Mouse (Mus musculus) midbrain, embryonic 14.5 days (tissue): ENCODE measurements around the gene Taok3. TPM values are rescaled to one million over a fixed set of nuclear protein-coding genes. Genes with fewer than 3 reads are reported as not detected.
A peak's percentile ranks its signal among the peaks of the same experiment; 100 is the strongest.

Experiments
- ATAC-seq: fragments of 200-750 bp; cut with Nextera tagmentation; 2 replicates; pipeline ENCODE4 v1.8.0; 2017; ENCODE audit warnings: moderate number of reproducible peaks, moderate library complexity; ENCODE audit not compliant: low FRiP score, low TSS enrichment
- DNase-seq: peaks from one replicate; pipeline ENCODE4 v3.0.0-alpha.2; 2015
- H3K27ac ChIP-seq: fragments of 300-500 bp; sonication (generic); replicated peaks from 2 replicates; pipeline ENCODE4 v1.5.1; 2014; ENCODE audit warnings: mild to moderate bottlenecking, low read depth, low read length, moderate library complexity
- H3K27me3 ChIP-seq: fragments of 300-500 bp; sonication (generic); 2 replicates; pipeline ENCODE4 v1.6.1; 2014; ENCODE audit warnings: low read length, control low read depth, mixed read lengths; ENCODE audit not compliant: control insufficient read depth, insufficient read depth
- H3K36me3 ChIP-seq: fragments of 300-500 bp; sonication (generic); 2 replicates; pipeline ENCODE4 v1.6.1; 2014; ENCODE audit warnings: low read length, control low read depth; ENCODE audit not compliant: control insufficient read depth, insufficient read depth
- H3K4me1 ChIP-seq: fragments of 300-500 bp; sonication (generic); 2 replicates; pipeline ENCODE4 v1.6.1; 2014; ENCODE audit warnings: mild to moderate bottlenecking, antibody characterized with exemption, low read length, control low read depth; ENCODE audit not compliant: control insufficient read depth, insufficient read depth
- H3K4me2 ChIP-seq: fragments of 300-500 bp; sonication (generic); 2 replicates; pipeline ENCODE4 v1.6.1; 2014; ENCODE audit warnings: mild to moderate bottlenecking, low read length, moderate library complexity
- H3K4me3 ChIP-seq: fragments of 300-500 bp; sonication (generic); replicated peaks from 2 replicates; pipeline ENCODE4 v1.5.1; 2014; ENCODE audit warnings: low read depth, low read length
- H3K9ac ChIP-seq: fragments of 300-500 bp; sonication (generic); replicated peaks from 2 replicates; pipeline ENCODE4 v1.6.1; 2014; ENCODE audit warnings: mild to moderate bottlenecking, low read length, moderate library complexity
- H3K9me3 ChIP-seq: fragments of 300-500 bp; sonication (generic); 2 replicates; pipeline ENCODE4 v1.6.1; 2016; ENCODE audit warnings: low read length, control low read depth, mixed read lengths; ENCODE audit not compliant: control insufficient read depth
- whole genome bisulfite sequencing: fragments of 180-500 bp; shearing (Covaris S2); extraction: QIAGEN DNeasy Blood & Tissue Kit; methylation state at CpG from one replicate; pipeline ENCODE4 v1.1.7; 2014; 5-methylcytosine and 5-hydroxymethylcytosine counted together
- polyA plus RNA-seq: library from polyadenylated mRNA; unstranded; fragments of >200 nt; fragmentation: Nextera tagmentation; extraction: Ambion mirVana; gene quantifications from 2 replicates; pipeline ENCODE4 v1.2.1, GENCODE M21; 2014

The Taok3 gene
- polyA plus RNA-seq, 1 experiment from 2014 or later, result 52.6 TPM

GRCm38 (mm10) chr5:117303691-117304579 is 184.0 kb downstream of the Taok3 start:
- Histone ChIP-seq H3K36me3 (no peaks in the 10 kb centered on the region), H3K9me3 (no peaks in the 10 kb centered on the region), H3K4me3 (no peak overlapping the region), H3K27ac (no peak overlapping the region), H3K4me2 (no peak overlapping the region), H3K27me3 (no peaks in the 10 kb centered on the region), H3K4me1 (no peaks in the 10 kb centered on the region), H3K9ac (no peak overlapping the region)
- 28% methylated on average over 18 of the region's 18 CpGs for WGBS
- DNase-seq (no peak), ATAC-seq (no peak)

GRCm38 (mm10) chr5:117304947-117305346 is 185.0 kb downstream of the Taok3 start:
- no peaks in the 10 kb centered on the region for H3K36me3 ChIP-seq
- no peak overlapping the region for H3K27ac ChIP-seq
- ATAC-seq (no peak), DNase-seq (peak; percentile 83)
- no peak overlapping the region for H3K4me2 ChIP-seq
- no peak overlapping the region for H3K4me3 ChIP-seq
- H3K27me3 ChIP-seq, result no peaks in the 10 kb centered on the region
- H3K4me1 ChIP-seq, result no peaks in the 10 kb centered on the region
- no peaks in the 10 kb centered on the region for H3K9me3 ChIP-seq
- WGBS, result 80% methylated on average over 7 of the region's 7 CpGs
- H3K9ac ChIP-seq, result no peak overlapping the region

GRCm38 (mm10) chr5:117305754-117306153 is 185.8 kb downstream of the Taok3 start:
- Histone ChIP-seq H3K9me3 (no peaks in the 10 kb centered on the region), H3K36me3 (no peaks in the 10 kb centered on the region), H3K4me2 (no peak overlapping the region), H3K9ac (no peak overlapping the region), H3K4me1 (no peaks in the 10 kb centered on the region), H3K27me3 (no peaks in the 10 kb centered on the region), H3K27ac (no peak overlapping the region), H3K4me3 (no peak overlapping the region)
- no peak for DNase-seq
- WGBS, result 90% methylated on average over 5 of the region's 5 CpGs
- no peak for ATAC-seq

- no peak for DNase-seq
- Histone ChIP-seq H3K27ac (no peak overlapping the region), H3K27me3 (no peaks in the 10 kb centered on the region), H3K36me3 (no peaks in the 10 kb centered on the region), H3K9me3 (no peaks in the 10 kb centered on the region), H3K4me1 (no peaks in the 10 kb centered on the region), H3K4me2 (no peak overlapping the region), H3K4me3 (no peak overlapping the region), H3K9ac (no peak overlapping the region)
- WGBS, result 100% methylated on average over 2 of the region's 2 CpGs
- ATAC-seq, result no peak
These were observed 186.9 kb downstream of the Taok3 start for GRCm38 (mm10) chr5:117306826-117307225.

GRCm38 (mm10) chr5:117307699-117308098 is 187.8 kb downstream of the Taok3 start:
- Histone ChIP-seq H3K27ac (no peak overlapping the region), H3K9ac (no peak overlapping the region), H3K9me3 (no peaks in the 10 kb centered on the region), H3K27me3 (no peaks in the 10 kb centered on the region), H3K4me1 (no peaks in the 10 kb centered on the region), H3K4me3 (no peak overlapping the region), H3K36me3 (no peaks in the 10 kb centered on the region), H3K4me2 (no peak overlapping the region)
- ATAC-seq, result no peak
- DNase-seq, result peak; percentile 72
- 44% methylated on average over 11 of the region's 11 CpGs for WGBS

GRCm38 (mm10) chr5:117313420-117313819 is 193.5 kb downstream of the Taok3 start:
- Histone ChIP-seq H3K27ac (no peak overlapping the region), H3K4me1 (peaks cover 7% of the 10 kb centered on the region; the same call in 1 of the 2 replicates), H3K4me2 (peak overlapping the region; percentile 3; the same call in 1 of the 2 replicates), H3K4me3 (no peak overlapping the region), H3K36me3 (no peaks in the 10 kb centered on the region), H3K27me3 (peaks cover under 1% of the 10 kb centered on the region; the same call in 1 of the 2 replicates), H3K9me3 (no peaks in the 10 kb centered on the region), H3K9ac (no peak overlapping the region)
- DNase-seq (peak; percentile 28), ATAC-seq (no peak)
- WGBS, result 28% methylated on average over 13 of the region's 14 CpGs

GRCm38 (mm10) chr5:117313909-117314308 is 194.0 kb downstream of the Taok3 start:
- ATAC-seq (no peak), DNase-seq (no peak)
- H3K27ac ChIP-seq, result no peak overlapping the region
- no peaks in the 10 kb centered on the region for H3K36me3 ChIP-seq
- 36% methylated on average over 10 of the region's 10 CpGs for WGBS
- H3K27me3 ChIP-seq, result peaks cover 3% of the 10 kb centered on the region; the same call in 1 of the 2 replicates
- no peaks in the 10 kb centered on the region for H3K9me3 ChIP-seq
- peaks cover 7% of the 10 kb centered on the region; the same call in 1 of the 2 replicates for H3K4me1 ChIP-seq
- no peak overlapping the region for H3K9ac ChIP-seq
- no peak overlapping the region for H3K4me3 ChIP-seq
- H3K4me2 ChIP-seq, result peak overlapping the region; percentile 3; the same call in 1 of the 2 replicates

- H3K4me1 ChIP-seq, result peaks cover 14% of the 10 kb centered on the region; the same call in 1 of the 2 replicates
- H3K36me3 ChIP-seq, result no peaks in the 10 kb centered on the region
- no peak overlapping the region for H3K4me3 ChIP-seq
- 9% methylated on average over 9 of the region's 9 CpGs for WGBS
- H3K9ac ChIP-seq, result no peak overlapping the region
- no peaks in the 10 kb centered on the region for H3K9me3 ChIP-seq
- H3K4me2 ChIP-seq, result no peak overlapping the region
- peaks cover 3% of the 10 kb centered on the region; the same call in 1 of the 2 replicates for H3K27me3 ChIP-seq
- DNase-seq, result peak; percentile 31
- ATAC-seq, result no peak
- H3K27ac ChIP-seq, result no peak overlapping the region
These were observed 194.9 kb downstream of the Taok3 start for GRCm38 (mm10) chr5:117314587-117315428.
